Mouse (Mus musculus): ENCODE data around the gene 1810030O07Rik.
"Not testable (repeated sequence)": the region's sequence is repeated elsewhere in the genome, so short reads cannot be mapped to it uniquely, and the experiment has no call there.

The 1810030O07Rik gene

GRCm38 (mm10) chrX:12673054-12673775, at the start of gene 1810030O07Rik:
TSS of gene 1810030O07Rik (minus strand) at chrX:12673668.
- in situ Hi-C loops (cut with MboI; ENCODE audit: unreplicated experiment in 2 of 2), result no loop called here

DNA sequence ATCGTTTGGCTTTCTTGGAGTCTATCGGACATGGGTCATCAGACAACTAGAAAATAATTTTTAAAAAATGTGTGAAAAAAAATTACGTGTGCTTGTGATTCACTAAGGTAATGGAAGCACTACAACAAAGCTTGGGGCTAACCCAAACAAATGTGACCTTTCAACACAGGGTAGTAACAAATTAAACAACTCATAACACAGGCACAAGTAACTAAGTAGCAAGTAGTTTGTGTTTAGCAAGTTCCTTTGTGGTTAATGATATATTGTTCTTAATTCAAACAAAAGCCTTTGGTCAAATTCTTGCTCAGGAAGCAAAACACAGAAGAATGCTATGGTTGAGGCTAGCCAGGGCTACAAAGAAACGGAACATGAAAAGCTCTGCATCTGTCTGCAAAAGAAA, 42.6 kb upstream of the 1810030O07Rik start:
- in situ Hi-C loops (cut with MboI; ENCODE audit: unreplicated experiment in 2 of 2), result no loop called here

- in situ Hi-C loops (cut with MboI; ENCODE audit: unreplicated experiment in 2 of 2), result no loop called here
Observed at GRCm38 (mm10) chrX:12713796-12714195, 40.3 kb upstream of the 1810030O07Rik start.

- in situ Hi-C loops (cut with MboI; ENCODE audit: unreplicated experiment in 2 of 2), result loop anchor here (25.0 kb wide), 2 partner anchors 425 to 450 kb away; no protein-coding TSS in a partner anchor
Observed at GRCm38 (mm10) chrX:12686910-12687309, 13.4 kb upstream of the 1810030O07Rik start.

DNA sequence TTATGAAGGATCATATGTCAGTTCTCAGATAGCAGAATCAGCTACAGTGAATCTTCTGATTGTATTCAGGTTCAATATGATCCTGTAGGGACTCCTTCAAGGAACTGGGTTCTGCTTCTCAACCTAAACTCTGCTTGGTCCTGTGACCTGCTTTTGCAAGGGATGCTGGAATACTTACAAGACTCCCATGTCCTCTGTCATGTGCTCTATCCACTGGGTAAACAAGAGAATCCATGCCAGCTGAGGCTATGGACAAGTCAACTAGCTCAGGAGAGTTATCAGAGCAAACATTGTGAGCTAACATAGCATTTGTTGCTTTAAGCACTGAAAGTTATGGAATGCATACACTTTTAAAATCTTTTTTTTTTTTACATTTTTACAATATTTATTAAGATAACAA, 12.6 kb upstream of the 1810030O07Rik start:
- in situ Hi-C loops (cut with MboI; ENCODE audit: unreplicated experiment in 2 of 2), result loop anchor here (25.0 kb wide), 2 partner anchors 426 to 451 kb away; no protein-coding TSS in a partner anchor

DNA sequence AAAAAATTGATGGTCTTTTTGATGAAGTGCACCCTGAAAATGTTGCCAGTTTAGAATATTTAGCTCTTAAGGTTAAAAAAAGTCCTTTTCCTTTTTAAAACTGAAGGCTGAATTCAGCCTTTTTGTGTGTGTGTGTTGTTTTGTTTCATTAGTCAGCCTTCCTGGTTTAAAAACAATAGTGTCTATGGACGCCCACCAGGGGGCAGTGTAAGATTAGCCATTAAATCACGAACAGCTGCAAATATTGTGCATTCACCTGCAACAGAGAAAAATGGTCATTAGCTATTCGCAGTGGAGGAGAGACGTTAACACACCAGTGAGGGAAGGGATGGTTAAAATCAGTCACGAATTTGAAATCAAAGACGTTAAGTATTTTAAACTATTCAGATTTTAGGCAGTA, 3.9 kb upstream of the 1810030O07Rik start:
- in situ Hi-C loops (cut with MboI; ENCODE audit: unreplicated experiment in 2 of 2), result loop anchor here (5.0 to 25.0 kb wide), 5 partner anchors 120 to 460 kb away; no protein-coding TSS in a partner anchor

- in situ Hi-C loops (cut with MboI; ENCODE audit: unreplicated experiment in 2 of 2), result no loop called here
Observed at GRCm38 (mm10) chrX:12653879-12654278, 19.6 kb downstream of the 1810030O07Rik start.

GRCm38 (mm10) chrX:12651906-12652305, 21.6 kb downstream of the 1810030O07Rik start:
- in situ Hi-C loops (cut with MboI; ENCODE audit: unreplicated experiment in 2 of 2), result no loop called here

GRCm38 (mm10) chrX:12645531-12646304, 27.8 kb downstream of the 1810030O07Rik start:
- in situ Hi-C loops (cut with MboI; ENCODE audit: unreplicated experiment in 2 of 2), result no loop called here

- in situ Hi-C loops (cut with MboI; ENCODE audit: unreplicated experiment in 2 of 2), result no loop called here
Observed at GRCm38 (mm10) chrX:12644976-12645375, 28.5 kb downstream of the 1810030O07Rik start.

DNA sequence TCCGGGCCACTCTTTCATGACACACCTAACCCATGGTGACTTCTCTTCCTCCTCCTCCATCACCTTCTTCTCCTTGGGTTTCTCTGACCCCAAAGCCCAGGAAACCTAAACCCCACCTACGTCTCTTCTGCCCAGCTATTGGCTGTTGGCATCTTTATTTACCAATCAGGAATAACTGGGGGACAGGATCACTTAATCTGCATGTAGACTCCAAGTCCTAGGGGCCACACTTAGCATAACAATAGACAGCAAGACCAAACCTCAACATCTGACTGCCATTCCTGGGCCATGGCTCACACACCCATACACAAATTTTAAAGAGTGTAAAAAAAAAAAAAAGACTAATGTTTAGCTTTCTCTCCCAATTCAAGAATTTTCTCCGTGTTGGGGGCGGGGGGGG, 48.3 kb downstream of the 1810030O07Rik start:
- in situ Hi-C loops (cut with MboI; ENCODE audit: unreplicated experiment in 2 of 2), result no loop called here

GRCm38 (mm10) chrX:12612360-12612759, 61.1 kb downstream of the 1810030O07Rik start:
- in situ Hi-C loops (cut with MboI; ENCODE audit: unreplicated experiment in 2 of 2), result not testable (repeated sequence)

GRCm38 (mm10) chrX:12611211-12611610, 62.3 kb downstream of the 1810030O07Rik start:
- in situ Hi-C loops (cut with MboI; ENCODE audit: unreplicated experiment in 2 of 2), result no loop called here

DNA sequence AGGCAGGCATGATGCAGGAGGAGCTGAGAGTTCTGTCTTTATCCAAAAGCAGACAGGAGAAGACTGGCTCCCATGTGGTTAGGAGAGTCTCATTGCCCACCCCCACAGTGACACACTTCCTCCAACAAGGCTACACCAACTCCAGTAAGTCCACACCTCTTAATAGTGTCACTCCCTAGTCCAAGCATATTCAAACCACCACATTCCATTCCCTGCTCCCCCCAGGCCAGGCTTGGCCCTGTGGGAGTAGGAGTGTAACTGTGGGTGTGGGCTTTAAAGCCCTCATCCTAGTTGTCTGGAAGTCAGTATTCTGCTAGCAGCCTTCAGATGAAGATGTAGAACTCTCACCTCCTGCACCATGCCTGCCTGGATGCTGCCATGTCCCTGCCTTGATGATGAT, 62.9 kb downstream of the 1810030O07Rik start:
- in situ Hi-C loops (cut with MboI; ENCODE audit: unreplicated experiment in 2 of 2), result not testable (repeated sequence)

All from v-Abl transformed pro-B cells (cell line).